Comparison of ENCODE assay signal across 12 mouse cellular contexts in genomic region chr9:118487096-118487395, GRCm38 (mm10). TPM values are rescaled to one million over a fixed set of nuclear protein-coding genes. Genes with fewer than 3 reads are reported as not detected.
DNase-seq lines count a peak whose midpoint lies in the region; ATAC-seq and TF ChIP-seq lines count a peak whose summit lies in the region.
"Had no signal": no experiment of that assay in that cellular context is flagged by ENCODE, and none has a peak within 500 bp of the region (broad histone marks: within the 10 kb centered on the region; RNA-seq: fewer than 3 reads in every experiment).

No protein-coding gene starts in this region.

- no peak overlapping the region for H3K4me3 ChIP-seq in hindbrain, embryonic 11.5 days (ENCODE audit: low read depth, low read length)
- no peak overlapping the region for H3K4me3 ChIP-seq in hindbrain, embryonic 13.5 days
- H3K4me3 ChIP-seq in embryonic facial prominence, embryonic 12.5 days, result peak overlapping the region; percentile 7; the same call in 1 of the 2 replicates
- H3K4me3 ChIP-seq in forebrain, postnatal 0 days (ENCODE audit: low read depth, low read length), result no peak overlapping the region
- no peak overlapping the region for H3K4me3 ChIP-seq in midbrain, embryonic 15.5 days
- H3K4me3 ChIP-seq in liver, embryonic 12.5 days, result no peak overlapping the region

- H3K4me2 ChIP-seq in hindbrain, embryonic 11.5 days (replicated peaks; ENCODE audit: low read depth, low read length), result no peak overlapping the region
- no peak overlapping the region; the same call in 1 of the 2 replicates for H3K4me2 ChIP-seq in hindbrain, embryonic 13.5 days
- no peak overlapping the region for H3K4me2 ChIP-seq in embryonic facial prominence, embryonic 12.5 days (replicated peaks)
- peak overlapping the region; percentile 10; the same call in 1 of the 2 replicates for H3K4me2 ChIP-seq in forebrain, postnatal 0 days (ENCODE audit: low read depth)
- peak overlapping the region; percentile 20 for H3K4me2 ChIP-seq in midbrain, embryonic 15.5 days
- no peak overlapping the region for H3K4me2 ChIP-seq in liver, embryonic 12.5 days

- no peak for ATAC-seq in hindbrain, embryonic 11.5 days (ENCODE audit: low FRiP score)
- no peak for ATAC-seq in hindbrain, embryonic 13.5 days (ENCODE audit: low FRiP score)
- no peak for ATAC-seq in embryonic facial prominence, embryonic 12.5 days (ENCODE audit: insufficient number of reproducible peaks, insufficient read depth, low FRiP score, low TSS enrichment)
- ATAC-seq in forebrain, postnatal 0 days, result no peak
- no peak for ATAC-seq in midbrain, embryonic 15.5 days (replicated peaks)
- ATAC-seq in megakaryocyte-erythroid progenitor cell, adult 5-6 weeks (replicated peaks; ENCODE audit: low FRiP score, low TSS enrichment, poor library complexity, severe bottlenecking), result no peak
- ATAC-seq in liver, embryonic 12.5 days, result no peak

- H3K4me1 ChIP-seq in hindbrain, embryonic 11.5 days (replicated peaks; ENCODE audit: control insufficient read depth, insufficient read depth, low read length), result no peaks in the 10 kb centered on the region
- H3K4me1 ChIP-seq in hindbrain, embryonic 13.5 days (replicated peaks), result peaks cover 25% of the 10 kb centered on the region
- H3K4me1 ChIP-seq in embryonic facial prominence, embryonic 12.5 days, result peaks cover 16% of the 10 kb centered on the region; the same call in 1 of the 2 replicates
- H3K4me1 ChIP-seq in forebrain, postnatal 0 days (ENCODE audit: insufficient read depth), result peaks cover 18% of the 10 kb centered on the region; the same call in 1 of the 2 replicates
- H3K4me1 ChIP-seq in midbrain, embryonic 15.5 days, result peaks cover 31% of the 10 kb centered on the region
- peaks cover 18% of the 10 kb centered on the region; the same call in 1 of the 2 replicates for H3K4me1 ChIP-seq in liver, embryonic 12.5 days

- no peaks in the 10 kb centered on the region for H3K36me3 ChIP-seq in hindbrain, embryonic 11.5 days (ENCODE audit: control insufficient read depth, insufficient read depth, low read length)
- no peaks in the 10 kb centered on the region for H3K36me3 ChIP-seq in hindbrain, embryonic 13.5 days
- H3K36me3 ChIP-seq in embryonic facial prominence, embryonic 12.5 days, result no peaks in the 10 kb centered on the region
- no peaks in the 10 kb centered on the region for H3K36me3 ChIP-seq in forebrain, postnatal 0 days (ENCODE audit: insufficient read depth)
- H3K36me3 ChIP-seq in midbrain, embryonic 15.5 days (replicated peaks), result no peaks in the 10 kb centered on the region
- H3K36me3 ChIP-seq in liver, embryonic 12.5 days, result no peaks in the 10 kb centered on the region

- H3K9me3 ChIP-seq in hindbrain, embryonic 11.5 days (ENCODE audit: control insufficient read depth, low read length), result no peaks in the 10 kb centered on the region
- no peaks in the 10 kb centered on the region for H3K9me3 ChIP-seq in hindbrain, embryonic 13.5 days
- no peaks in the 10 kb centered on the region for H3K9me3 ChIP-seq in embryonic facial prominence, embryonic 12.5 days
- H3K9me3 ChIP-seq in forebrain, postnatal 0 days (ENCODE audit: low read length), result no peaks in the 10 kb centered on the region
- H3K9me3 ChIP-seq in midbrain, embryonic 15.5 days, result no peaks in the 10 kb centered on the region
- H3K9me3 ChIP-seq in liver, embryonic 12.5 days (replicated peaks), result no peaks in the 10 kb centered on the region

- no peak overlapping the region for H3K27ac ChIP-seq in hindbrain, embryonic 11.5 days (ENCODE audit: low read depth, low read length)
- no peak overlapping the region for H3K27ac ChIP-seq in hindbrain, embryonic 13.5 days
- no peak overlapping the region for H3K27ac ChIP-seq in embryonic facial prominence, embryonic 12.5 days
- H3K27ac ChIP-seq in forebrain, postnatal 0 days (ENCODE audit: low read depth, low read length), result no peak overlapping the region
- no peak overlapping the region for H3K27ac ChIP-seq in midbrain, embryonic 15.5 days
- H3K27ac ChIP-seq in liver, embryonic 12.5 days, result no peak overlapping the region
- H3K27ac ChIP-seq: gastrocnemius, adult 2 months had no signal

- no peak overlapping the region for H3K9ac ChIP-seq in hindbrain, embryonic 11.5 days (ENCODE audit: low read depth, low read length)
- no peak overlapping the region for H3K9ac ChIP-seq in hindbrain, embryonic 13.5 days
- H3K9ac ChIP-seq in embryonic facial prominence, embryonic 12.5 days, result no peak overlapping the region
- no peak overlapping the region for H3K9ac ChIP-seq in forebrain, postnatal 0 days
- no peak overlapping the region for H3K9ac ChIP-seq in midbrain, embryonic 15.5 days
- H3K9ac ChIP-seq in liver, embryonic 12.5 days, result no peak overlapping the region

- DNase-seq in hindbrain, embryonic 11.5 days (ENCODE audit: low spot score), result peak; percentile 46
- no peak for DNase-seq in forebrain, postnatal 0 days
- DNase-seq: gastrocnemius, adult 2 months; kidney, adult 11 months; thymus, adult 2 months had no signal

- TF ChIP-seq CTCF in forebrain, postnatal 0 days (IDR thresholded peaks at IDR 0.05; ENCODE audit: low read depth), result no peak

- WGBS in hindbrain, embryonic 11.5 days, result under 1% methylated on average over 9 of the region's 9 CpGs
- WGBS in hindbrain, embryonic 13.5 days, result 1% methylated on average over 9 of the region's 9 CpGs
- 0% methylated on average over 9 of the region's 9 CpGs for WGBS in embryonic facial prominence, embryonic 12.5 days
- 3% methylated on average over 9 of the region's 9 CpGs for WGBS in forebrain, postnatal 0 days
- WGBS in midbrain, embryonic 15.5 days, result under 1% methylated on average over 9 of the region's 9 CpGs
- WGBS in liver, embryonic 12.5 days (ENCODE audit: insufficient replicate concordance), result 2% methylated on average over 9 of the region's 9 CpGs

- peaks cover 67% of the 10 kb centered on the region for H3K27me3 ChIP-seq in hindbrain, embryonic 11.5 days (ENCODE audit: control insufficient read depth, insufficient read depth, low read length)
- peaks cover 90% of the 10 kb centered on the region for H3K27me3 ChIP-seq in hindbrain, embryonic 13.5 days
- peaks cover 74% of the 10 kb centered on the region for H3K27me3 ChIP-seq in embryonic facial prominence, embryonic 12.5 days
- peaks cover 37% of the 10 kb centered on the region for H3K27me3 ChIP-seq in forebrain, postnatal 0 days (ENCODE audit: insufficient read depth, low read length)
- peaks cover 76% of the 10 kb centered on the region for H3K27me3 ChIP-seq in midbrain, embryonic 15.5 days (replicated peaks)
- H3K27me3 ChIP-seq in liver, embryonic 12.5 days (replicated peaks), result peaks cover 97% of the 10 kb centered on the region

RNA-seq across cellular contexts. Expression of gene Eomes, which starts 9.0 kb away (rescaled TPM):
- 0.11 TPM in 1 of 2 replicates, not detected in the other for polyA plus RNA-seq in hindbrain, embryonic 11.5 days (2014; fragmentation: Nextera tagmentation; extraction: Ambion mirVana)
- polyA plus RNA-seq in hindbrain, embryonic 13.5 days (2015; fragmentation: Nextera tagmentation; extraction: Ambion mirVana), result 0.43 and 0.65 TPM in 2 replicates
- polyA plus RNA-seq in embryonic facial prominence, embryonic 12.5 days (2016; fragmentation: Nextera tagmentation; extraction: Ambion mirVana), result 0.09 and 0.65 TPM in 2 replicates
- total RNA-seq in forebrain, postnatal 0 days (2014; rRNA removed), result 9.2 and 11.8 TPM in 2 replicates
- polyA plus RNA-seq in forebrain, postnatal 0 days (2015; fragmentation: Nextera tagmentation; extraction: Ambion mirVana), result 4.8 and 4.9 TPM in 2 replicates
- polyA plus RNA-seq in midbrain, embryonic 15.5 days (2015; fragmentation: Nextera tagmentation; extraction: Ambion mirVana), result 1.6 and 3.0 TPM in 2 replicates
- not detected in 2 replicates for total RNA-seq in megakaryocyte-erythroid progenitor cell, adult 5-6 weeks (2014; fragmentation: Nextera tagmentation)
- total RNA-seq in megakaryocyte-erythroid progenitor cell, adult 5-6 weeks (2017), result 1.2 TPM in 1 of 2 replicates, not detected in the other
- not detected in 2 replicates for polyA plus RNA-seq in liver, embryonic 12.5 days (2016; fragmentation: Nextera tagmentation; extraction: Ambion mirVana)
- total RNA-seq: gastrocnemius, adult 2 months had no signal
- polyA plus RNA-seq: lung, embryonic 16.5 days; small intestine, adult 2 months had no signal

RNA-seq across cellular contexts. Expression of gene Golga4, which starts 19.0 kb away (rescaled TPM):
- polyA plus RNA-seq in hindbrain, embryonic 11.5 days (2014; fragmentation: Nextera tagmentation; extraction: Ambion mirVana), result 51.5 and 64.8 TPM in 2 replicates
- 47.9 and 49.5 TPM in 2 replicates for polyA plus RNA-seq in hindbrain, embryonic 13.5 days (2015; fragmentation: Nextera tagmentation; extraction: Ambion mirVana)
- 62.3 and 68.6 TPM in 2 replicates for polyA plus RNA-seq in embryonic facial prominence, embryonic 12.5 days (2016; fragmentation: Nextera tagmentation; extraction: Ambion mirVana)
- 42.5 and 51.6 TPM in 2 replicates for total RNA-seq in forebrain, postnatal 0 days (2014; rRNA removed)
- 13.1 and 23.9 TPM in 2 replicates for polyA plus RNA-seq in forebrain, postnatal 0 days (2015; fragmentation: Nextera tagmentation; extraction: Ambion mirVana)
- 49.9 and 51.3 TPM in 2 replicates for polyA plus RNA-seq in midbrain, embryonic 15.5 days (2015; fragmentation: Nextera tagmentation; extraction: Ambion mirVana)
- total RNA-seq in megakaryocyte-erythroid progenitor cell, adult 5-6 weeks (2014; fragmentation: Nextera tagmentation), result 48.5 and 49.5 TPM in 2 replicates
- total RNA-seq in megakaryocyte-erythroid progenitor cell, adult 5-6 weeks (2017), result 74.2 and 87.3 TPM in 2 replicates
- 27.5 and 28.2 TPM in 2 replicates for polyA plus RNA-seq in liver, embryonic 12.5 days (2016; fragmentation: Nextera tagmentation; extraction: Ambion mirVana)

Comparison
In these comparisons a context has a peak if more than half of its experiments do, and no peak if none do; other contexts are left out.
1. H3K4me2 ChIP-seq: peak in forebrain, postnatal 0 days (single experiment) and midbrain, embryonic 15.5 days (single experiment); none in hindbrain, embryonic 11.5 days (single experiment), hindbrain, embryonic 13.5 days (single experiment), embryonic facial prominence, embryonic 12.5 days (single experiment) and liver, embryonic 12.5 days (single experiment).